Mouse (Mus musculus) E14TG2a.4 (cell line): ENCODE measurements around the gene Lrrc66.

Experiments used
- CTCF ChIP-seq: conservative IDR thresholded peaks from 2 replicates; pipeline ENCODE4 v1.5.1; 2014; ENCODE audit warnings: low read length
- POU5F1 ChIP-seq: IDR thresholded peaks from 2 replicates; pipeline ENCODE4 v1.6.1; 2014; ENCODE audit warnings: low read length, borderline replicate concordance

GRCm38 (mm10) chr5:73586597-73586996 lies 45.7 kb downstream of the Lrrc66 start:
- TF ChIP-seq CTCF (no peak), POU5F1 (no peak)
